Mouse (Mus musculus) small intestine, adult 2 months (tissue): ENCODE measurements around the gene Igflr1.

ENCODE experiments used
- CTCF ChIP-seq: fragments of 200-500 bp; IDR thresholded peaks from 2 replicates; pipeline ENCODE4 v1.5.1; 2012; ENCODE audit warnings: low read depth, mild to moderate bottlenecking, control low read depth, inconsistent platforms, low read length, moderate library complexity, mixed read lengths; ENCODE audit not compliant: insufficient replicate concordance, insufficient read length; ENCODE audit errors: extremely low read depth
- POLR2A ChIP-seq: fragments of 200-500 bp; IDR thresholded peaks from 2 replicates; pipeline ENCODE4 v1.6.1; 2012; ENCODE audit warnings: low read depth, mild to moderate bottlenecking, control low read depth, inconsistent platforms, low read length, moderate library complexity

DNA sequence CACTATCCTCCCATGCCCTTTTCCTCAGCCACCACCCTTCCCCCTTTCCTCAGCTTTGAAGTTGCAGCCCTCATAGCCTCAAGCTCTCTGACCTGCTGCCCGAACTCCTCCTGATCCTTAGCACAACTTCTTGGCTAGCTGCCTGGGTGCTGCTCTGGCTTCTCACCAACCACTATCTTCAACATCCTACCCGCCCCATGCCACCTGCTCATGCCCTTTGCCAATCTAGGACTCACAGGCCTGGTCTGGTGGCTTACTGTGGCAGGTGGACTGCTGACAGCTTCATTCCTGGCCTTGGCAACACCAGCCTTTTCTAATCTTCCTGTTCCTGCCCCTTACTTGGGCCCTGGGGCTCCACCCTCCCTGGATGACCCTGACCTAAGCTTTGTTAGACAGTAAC is 7.7 kb downstream of the Igflr1 start:
- TF ChIP-seq CTCF, result no peak
- no peak for TF ChIP-seq POLR2A
